Mouse (Mus musculus) 3T3-L1 (cell line): Measurements from ENCODE around the gene Tex33.

Experiments
- DNase-seq: peaks from one replicate; pipeline ENCODE4 v3.0.0-alpha.2; 2015; ENCODE audit warnings: low read depth, low spot score

The Tex33 gene

DNA sequence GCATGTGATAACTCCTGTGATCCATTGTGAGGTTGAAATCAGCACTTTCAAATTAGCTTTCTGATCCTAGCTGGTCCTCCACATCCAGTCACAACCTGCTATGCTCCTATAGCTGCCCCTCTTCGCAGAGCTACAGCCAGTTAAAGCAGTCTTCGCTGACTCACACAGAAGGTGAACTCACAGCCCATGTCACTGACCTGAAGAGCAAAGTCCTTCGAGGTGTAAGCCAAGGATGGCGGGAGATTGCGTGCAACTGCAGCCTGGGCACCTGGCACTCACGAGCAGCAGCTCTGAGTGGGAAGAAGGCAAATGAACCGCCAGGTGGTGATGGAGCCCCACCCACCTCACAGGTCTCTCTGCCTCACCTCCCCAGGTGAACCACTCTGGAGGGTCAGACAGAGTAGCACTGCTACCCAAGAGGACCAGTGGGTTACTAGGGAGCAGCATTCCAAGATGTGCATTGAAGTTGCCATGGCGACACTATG is at the start of gene Tex33:
TSS of gene Tex33 (minus strand) at position 435 of the 485 bp plus-strand sequence.
- DNase-seq, result no peak

DNA sequence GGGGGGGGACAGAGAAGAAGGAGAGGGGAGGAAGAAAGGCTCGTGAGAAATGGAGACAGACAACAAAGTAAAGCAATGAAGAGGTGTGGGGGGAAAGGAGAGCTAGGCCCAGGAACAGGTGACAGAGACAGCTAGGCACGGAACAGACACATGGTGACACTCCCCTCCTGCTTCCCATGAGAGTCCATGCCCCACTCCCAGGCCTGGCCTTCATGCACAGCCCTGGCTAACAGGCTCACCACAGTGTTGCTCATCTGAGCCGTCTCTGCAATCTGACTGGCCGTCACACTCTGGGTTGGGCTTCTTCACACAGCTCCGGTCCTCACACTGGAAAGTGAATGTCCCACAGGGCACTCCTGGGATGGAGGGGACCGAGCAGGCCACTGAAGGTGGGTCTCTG is 48.1 kb upstream of the Tex33 start:
- no peak for DNase-seq

DNA sequence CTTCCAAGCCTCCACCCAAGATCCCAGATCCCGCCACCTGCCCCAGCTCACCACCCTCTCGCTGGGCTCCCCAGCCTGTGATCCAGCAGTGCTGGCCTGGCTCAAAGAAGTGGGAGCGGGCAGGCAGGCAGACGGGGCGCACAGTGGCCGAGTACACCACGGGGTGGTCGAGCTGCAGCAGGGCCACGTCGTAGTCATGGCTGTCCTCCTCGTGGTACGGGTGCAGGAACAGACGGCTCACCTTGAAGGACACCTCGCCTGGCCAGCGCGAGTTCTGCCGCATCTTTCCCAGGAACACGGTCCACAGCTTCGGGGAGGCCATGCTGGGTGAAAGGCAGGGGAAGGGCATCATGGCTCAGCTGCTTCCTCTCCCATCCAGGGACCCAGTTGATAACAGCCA is 46.5 kb upstream of the Tex33 start:
- DNase-seq, result no peak

DNA sequence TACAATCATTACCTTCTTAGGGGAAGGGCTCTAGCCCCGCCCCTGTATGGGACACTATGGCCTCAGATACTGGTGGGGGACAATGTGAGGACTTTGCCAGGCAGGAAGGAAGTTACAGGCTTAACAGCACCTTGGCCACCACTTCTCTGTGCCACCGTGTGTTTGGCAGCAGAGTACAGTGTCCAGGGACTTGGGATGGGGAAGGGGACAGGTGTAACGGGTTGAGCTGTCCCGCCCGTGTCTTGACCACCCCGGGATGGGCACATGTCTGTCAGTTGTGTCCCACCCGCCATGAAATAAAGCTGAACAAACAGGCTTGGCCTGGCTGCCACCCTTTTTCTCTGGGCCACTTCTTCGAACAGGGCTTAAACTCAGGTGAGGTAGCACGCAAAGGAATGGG is 43.3 kb upstream of the Tex33 start:
- DNase-seq, result no peak

DNA sequence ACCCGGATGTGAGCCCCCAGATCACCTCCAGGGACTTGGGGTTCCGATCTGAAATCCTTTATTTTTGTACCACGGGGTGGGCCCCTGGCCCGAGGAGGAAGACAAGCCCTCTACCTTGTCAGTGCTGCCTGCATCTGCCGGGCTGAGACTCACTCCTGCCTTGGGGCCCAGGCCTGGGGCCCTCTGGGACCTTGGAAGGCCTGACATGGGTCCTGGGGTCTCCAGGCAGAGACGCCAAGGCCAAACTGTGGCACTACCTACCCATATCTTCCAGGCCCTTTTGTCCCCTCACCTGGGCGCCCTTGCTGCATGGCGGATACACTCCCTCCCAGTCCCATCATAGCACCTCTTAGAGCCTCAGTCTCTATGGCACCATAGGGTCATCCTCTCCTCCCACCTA is 42.8 kb upstream of the Tex33 start:
- DNase-seq, result no peak

GRCm38 (mm10) chr15:78438018-78438394 is 42.3 kb upstream of the Tex33 start:
- no peak for DNase-seq

DNA sequence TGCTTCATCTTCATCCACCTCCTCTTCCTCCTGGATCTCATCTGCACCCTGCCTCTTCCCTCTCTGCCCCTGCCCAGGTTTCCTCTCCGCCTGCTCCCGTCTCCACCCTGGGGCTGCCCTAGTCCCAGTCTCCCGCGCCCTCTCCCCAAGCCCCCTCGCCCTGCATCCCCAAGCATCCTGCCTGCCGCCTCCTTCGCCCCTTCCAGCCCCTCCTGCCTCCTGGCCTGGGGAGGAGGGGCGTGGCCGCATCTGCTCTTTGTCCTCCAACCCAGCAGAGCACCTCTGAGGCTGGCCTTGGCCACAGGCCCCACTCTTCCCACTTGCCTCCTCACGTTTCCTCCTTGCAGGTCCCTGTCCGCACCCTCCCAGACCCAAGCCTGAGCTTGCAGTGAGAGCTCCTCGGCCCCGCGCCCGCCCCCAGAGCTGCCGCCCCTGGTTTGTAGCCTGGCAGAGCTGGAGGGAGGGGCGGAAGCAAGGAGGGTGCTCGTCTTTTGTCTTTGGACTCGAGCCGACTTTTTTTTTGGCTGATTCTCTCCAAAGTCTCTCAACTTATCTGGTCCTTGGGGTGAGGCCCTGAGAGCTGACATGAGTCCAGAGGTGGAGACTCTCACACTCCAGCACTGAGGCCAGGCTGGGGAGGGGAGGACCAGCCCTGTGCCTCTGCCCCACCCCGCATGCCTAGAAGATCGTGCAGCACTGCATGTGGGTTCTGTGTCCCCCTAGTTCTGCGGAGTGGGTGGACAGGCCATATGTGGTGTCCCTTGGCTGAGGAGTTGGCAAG is 41.7 kb upstream of the Tex33 start:
- DNase-seq, result peak; percentile 56

DNA sequence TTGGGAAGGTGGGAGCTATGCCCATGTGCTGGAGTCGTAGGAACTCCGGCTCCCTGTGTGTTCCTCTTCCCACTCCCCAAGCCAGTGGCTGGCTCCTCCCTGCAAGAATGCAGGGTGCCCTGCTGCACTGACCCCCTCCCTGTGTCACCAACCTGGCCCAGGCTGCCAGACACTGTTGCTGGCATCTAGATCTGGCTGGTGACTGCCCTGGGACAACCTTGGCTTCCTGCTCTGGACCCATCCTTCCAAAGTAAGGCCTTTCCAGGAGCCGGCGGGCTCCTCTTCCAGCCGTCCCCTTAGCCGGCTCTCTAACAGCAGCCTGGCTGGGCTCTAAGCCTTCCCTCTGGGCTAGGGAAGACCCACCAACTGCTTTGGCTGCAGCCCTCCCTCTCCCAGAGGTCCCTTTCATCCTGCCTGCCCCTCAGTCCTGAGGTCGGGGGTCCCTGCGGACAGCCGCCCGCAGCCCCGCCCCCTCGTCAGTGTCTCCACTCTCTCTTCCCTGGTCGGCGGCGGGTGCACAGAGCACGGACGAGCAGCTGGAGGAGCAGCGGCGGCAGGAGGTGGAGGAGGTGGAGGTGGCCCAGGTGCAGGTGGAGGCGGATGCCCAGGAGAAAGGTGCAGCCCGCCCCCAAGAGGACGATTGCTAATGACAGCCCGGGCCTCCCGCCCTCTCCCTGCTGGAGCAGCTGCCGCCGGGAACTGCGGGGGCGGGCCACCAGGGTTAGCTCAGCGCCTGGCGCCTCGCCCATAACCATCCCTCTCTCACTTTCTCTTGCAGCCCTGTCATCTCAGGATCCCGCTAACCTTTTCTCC is 40.9 kb upstream of the Tex33 start:
- peak; percentile 88 for DNase-seq

DNA sequence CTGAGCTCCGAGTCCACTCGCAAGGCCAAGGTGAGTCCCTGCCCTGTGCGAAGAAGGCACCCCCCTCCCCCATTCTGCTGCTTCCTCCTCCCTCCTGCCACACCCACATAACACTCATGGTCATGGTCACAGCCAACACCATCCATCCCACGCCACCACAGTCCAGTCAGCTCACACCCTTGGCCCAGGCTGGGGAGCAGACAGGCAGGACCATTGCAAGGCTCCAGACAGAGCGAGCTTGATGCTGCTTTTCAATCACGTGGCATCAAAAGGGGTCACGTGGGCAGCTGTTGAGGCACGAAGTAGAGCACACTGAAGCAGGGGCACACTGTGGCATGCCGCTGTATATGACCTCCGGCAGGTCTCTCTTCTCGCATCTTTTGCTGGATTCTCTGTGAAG is 40.0 kb upstream of the Tex33 start:
- no peak for DNase-seq

- DNase-seq, result peak; percentile 50
Measured at GRCm38 (mm10) chr15:78434896-78435520, 39.3 kb upstream of the Tex33 start.

DNA sequence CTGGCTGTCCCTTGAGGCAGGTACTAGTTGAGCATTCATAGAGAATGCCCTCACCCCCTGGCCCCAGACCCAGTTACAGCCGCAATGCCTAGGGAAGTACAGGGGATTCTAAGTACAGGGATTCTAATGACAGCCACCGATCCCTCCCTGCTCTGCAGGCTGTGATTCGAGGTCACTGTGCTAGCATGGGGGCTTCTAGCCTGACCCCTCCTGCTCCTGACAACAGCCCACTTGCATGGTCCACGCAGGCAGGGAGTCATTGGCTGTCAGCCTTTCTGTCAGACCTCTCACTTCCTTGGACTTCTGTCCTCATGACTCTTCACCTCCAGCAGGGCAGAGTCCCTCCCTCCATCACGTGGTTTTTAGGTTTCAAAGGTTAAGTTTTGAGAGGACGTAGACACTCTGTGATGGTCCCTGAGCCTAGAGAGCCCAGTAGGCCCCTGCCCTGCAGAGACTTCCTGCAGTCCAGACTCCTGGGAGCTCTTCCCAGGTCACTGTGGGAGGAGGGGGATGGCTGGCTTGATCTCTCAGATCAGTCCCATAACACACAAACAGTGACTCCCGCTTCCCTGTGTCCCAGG is 35.9 kb upstream of the Tex33 start:
- no peak for DNase-seq

GRCm38 (mm10) chr15:78430874-78431273 is 35.2 kb upstream of the Tex33 start:
- DNase-seq, result no peak

- DNase-seq, result no peak
Measured at GRCm38 (mm10) chr15:78429871-78430622, 34.3 kb upstream of the Tex33 start.

GRCm38 (mm10) chr15:78429139-78429459 is 33.4 kb upstream of the Tex33 start:
- no peak for DNase-seq

- DNase-seq, result peak; percentile 78
Measured at GRCm38 (mm10) chr15:78428391-78429138, 32.9 kb upstream of the Tex33 start, which contains the start of gene Kctd17. Kctd17 (plus strand) TSS chr15:78428564.

DNA sequence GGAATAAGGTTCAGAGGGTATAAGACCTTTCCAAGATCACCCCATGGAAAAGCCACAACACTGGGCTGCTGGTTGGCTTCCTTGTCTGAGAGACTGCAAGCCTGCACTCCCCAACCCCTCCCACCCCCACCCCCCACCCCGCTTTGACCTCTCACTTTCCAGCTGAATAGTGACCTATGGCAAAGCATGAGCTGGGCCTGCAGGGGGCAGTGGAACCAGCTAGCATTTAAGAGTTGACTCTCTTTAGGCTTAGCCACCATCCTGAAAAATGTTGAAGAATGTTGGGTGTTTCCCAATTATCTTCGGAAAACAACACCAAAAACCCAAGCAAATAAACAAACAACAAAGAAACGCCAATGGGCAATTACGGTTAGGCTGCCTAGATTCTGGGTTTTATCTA is 29.5 kb upstream of the Tex33 start:
- DNase-seq, result no peak

- no peak for DNase-seq
Measured at GRCm38 (mm10) chr15:78424507-78424906, 28.8 kb upstream of the Tex33 start.

DNA sequence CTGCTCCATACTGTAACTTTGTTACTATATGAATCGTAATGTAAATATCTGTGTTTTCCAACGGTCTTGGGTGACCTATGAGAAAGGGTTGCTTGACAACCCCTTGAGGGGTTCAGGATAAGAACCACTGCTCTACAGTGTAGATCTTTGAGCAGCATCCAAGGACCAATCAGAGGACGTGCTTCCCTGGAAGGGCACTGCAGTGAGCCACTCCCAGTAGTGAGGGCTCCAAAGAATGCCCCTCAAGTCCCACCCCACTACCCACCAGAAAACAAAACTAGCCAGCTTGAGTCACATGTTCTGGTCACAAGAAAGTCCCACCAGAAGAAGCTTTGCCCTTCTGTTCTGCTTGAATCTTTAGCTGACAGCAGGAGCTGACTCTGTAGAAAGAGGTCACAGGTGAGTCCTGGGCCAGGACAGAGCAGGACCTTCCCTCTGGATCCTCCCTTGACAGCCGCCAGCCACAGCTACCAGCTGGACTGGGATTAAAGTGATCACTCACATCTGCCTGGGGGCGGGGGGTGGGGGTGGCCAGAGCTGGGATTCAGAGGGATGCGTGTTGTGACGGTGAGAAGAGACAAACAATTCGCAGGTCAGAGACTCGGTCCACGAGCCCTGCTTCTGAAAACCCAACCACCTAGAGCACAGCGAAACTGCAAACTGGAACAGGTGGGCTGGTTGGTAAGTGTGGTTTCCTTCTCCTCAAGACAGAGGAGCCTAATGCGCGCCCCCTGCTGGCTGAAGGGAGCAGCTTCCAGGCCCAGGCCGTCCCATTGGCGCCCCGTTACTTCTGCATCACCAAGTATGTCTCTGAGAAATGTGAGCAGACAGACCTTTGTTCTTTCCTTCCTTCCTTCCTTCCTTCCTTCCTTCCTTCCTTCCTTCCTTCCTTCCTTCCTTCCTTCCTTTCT is 26.6 kb upstream of the Tex33 start:
- peak; percentile 81 for DNase-seq

DNA sequence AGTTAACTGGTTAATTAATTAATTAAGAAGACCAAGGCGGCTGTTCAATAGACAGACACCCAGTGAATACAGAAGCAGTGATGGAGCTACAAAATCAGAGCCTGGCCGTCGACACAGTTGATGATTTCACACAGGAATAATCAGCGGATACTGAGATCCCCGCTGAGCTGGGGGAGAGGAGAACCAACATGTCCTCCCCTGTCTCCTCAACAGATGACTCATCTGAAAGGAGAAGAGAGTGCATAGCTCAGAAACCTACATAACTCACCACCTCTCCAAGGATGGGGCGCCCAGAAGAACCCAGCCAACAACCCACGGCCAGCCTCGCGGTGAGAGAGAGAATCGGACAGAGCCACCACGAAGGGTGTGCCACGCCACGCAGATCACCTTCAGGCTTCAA is 24.7 kb upstream of the Tex33 start:
- DNase-seq, result no peak

DNA sequence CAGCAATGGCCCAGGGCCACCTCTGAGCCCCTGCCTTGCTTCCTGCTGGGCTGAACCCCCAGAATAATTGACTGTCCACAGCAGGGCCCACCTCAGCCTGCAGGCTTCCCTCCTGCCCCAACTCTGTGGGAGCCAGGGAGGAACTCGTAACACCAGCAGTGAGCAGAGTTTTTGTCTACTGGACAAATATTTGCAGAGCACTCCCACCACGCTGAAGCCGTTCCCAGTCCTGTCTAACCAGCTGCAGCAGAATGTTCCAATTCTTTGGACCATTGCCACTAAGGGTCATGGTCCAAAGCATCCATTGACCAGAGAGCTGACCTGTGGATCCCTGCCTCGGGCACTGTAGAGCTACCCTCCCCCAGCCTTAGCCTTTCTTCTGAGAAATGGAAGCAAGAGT is 21.2 kb upstream of the Tex33 start:
- DNase-seq, result no peak
